Mouse (Mus musculus) liver, embryonic 11.5 days (tissue): ENCODE results near the gene Zfp518a. TPM values are rescaled to one million over a fixed set of nuclear protein-coding genes. Genes with fewer than 3 reads are reported as not detected.

Experiments used
- ATAC-seq: fragments of 200-750 bp; cut with Nextera tagmentation; replicated peaks from 2 replicates; pipeline ENCODE4 v1.8.0; 2017; ENCODE audit warnings: moderate number of reproducible peaks, mild to moderate bottlenecking, moderate TSS enrichment, moderate library complexity; ENCODE audit not compliant: low FRiP score
- DNase-seq: peaks from one replicate; pipeline ENCODE4 v3.0.0-alpha.2; 2017; ENCODE audit warnings: low spot score
- H3K27ac ChIP-seq: fragments of 300-500 bp; sonication (generic); 2 replicates; pipeline ENCODE4 v1.5.1; 2014; ENCODE audit warnings: mild to moderate bottlenecking, low read depth, low read length, control low read depth
- H3K27me3 ChIP-seq: fragments of 300-500 bp; sonication (generic); replicated peaks from 2 replicates; pipeline ENCODE4 v1.6.1; 2014; ENCODE audit warnings: low read length, mixed read lengths; ENCODE audit not compliant: control insufficient read depth, insufficient read depth
- H3K36me3 ChIP-seq: fragments of 300-500 bp; sonication (generic); 2 replicates; pipeline ENCODE4 v1.6.1; 2014; ENCODE audit warnings: mild to moderate bottlenecking, low read length, moderate library complexity, mixed read lengths; ENCODE audit not compliant: control insufficient read depth, insufficient read depth
- H3K4me1 ChIP-seq: fragments of 300-500 bp; sonication (generic); replicated peaks from 2 replicates; pipeline ENCODE4 v1.6.1; 2014; ENCODE audit warnings: low read length, mixed read lengths; ENCODE audit not compliant: control insufficient read depth, insufficient read depth
- H3K4me2 ChIP-seq: fragments of 300-500 bp; sonication (generic); 2 replicates; pipeline ENCODE4 v1.6.1; 2014; ENCODE audit warnings: mild to moderate bottlenecking, control low read depth, moderate library complexity
- H3K4me3 ChIP-seq: fragments of 300-500 bp; sonication (generic); 2 replicates; pipeline ENCODE4 v1.5.1; 2014; ENCODE audit warnings: low read depth, low read length, control low read depth
- H3K9ac ChIP-seq: fragments of 300-500 bp; sonication (generic); 2 replicates; pipeline ENCODE4 v1.6.1; 2014; ENCODE audit warnings: low read depth, low read length, control low read depth
- H3K9me3 ChIP-seq: fragments of 300-500 bp; sonication (generic); 2 replicates; pipeline ENCODE4 v1.6.1; 2016; ENCODE audit warnings: low read length, inconsistent platforms, mixed read lengths; ENCODE audit not compliant: control insufficient read depth
- WGBS: fragments of 180-500 bp; shearing (Covaris S2); extraction: QIAGEN DNeasy Blood & Tissue Kit; methylation state at CpG from one replicate; pipeline ENCODE4 v1.1.7; 2014; 5-methylcytosine and 5-hydroxymethylcytosine counted together
- polyA plus RNA-seq: library from polyadenylated mRNA; unstranded; fragments of >200 nt; fragmentation: Nextera tagmentation; extraction: Ambion mirVana; gene quantifications from 2 replicates; pipeline ENCODE4 v1.2.1, GENCODE M21; 2014

Zfp518a gene
- polyA plus RNA-seq, result 13.7 and 14.8 TPM in 2 replicates

DNA sequence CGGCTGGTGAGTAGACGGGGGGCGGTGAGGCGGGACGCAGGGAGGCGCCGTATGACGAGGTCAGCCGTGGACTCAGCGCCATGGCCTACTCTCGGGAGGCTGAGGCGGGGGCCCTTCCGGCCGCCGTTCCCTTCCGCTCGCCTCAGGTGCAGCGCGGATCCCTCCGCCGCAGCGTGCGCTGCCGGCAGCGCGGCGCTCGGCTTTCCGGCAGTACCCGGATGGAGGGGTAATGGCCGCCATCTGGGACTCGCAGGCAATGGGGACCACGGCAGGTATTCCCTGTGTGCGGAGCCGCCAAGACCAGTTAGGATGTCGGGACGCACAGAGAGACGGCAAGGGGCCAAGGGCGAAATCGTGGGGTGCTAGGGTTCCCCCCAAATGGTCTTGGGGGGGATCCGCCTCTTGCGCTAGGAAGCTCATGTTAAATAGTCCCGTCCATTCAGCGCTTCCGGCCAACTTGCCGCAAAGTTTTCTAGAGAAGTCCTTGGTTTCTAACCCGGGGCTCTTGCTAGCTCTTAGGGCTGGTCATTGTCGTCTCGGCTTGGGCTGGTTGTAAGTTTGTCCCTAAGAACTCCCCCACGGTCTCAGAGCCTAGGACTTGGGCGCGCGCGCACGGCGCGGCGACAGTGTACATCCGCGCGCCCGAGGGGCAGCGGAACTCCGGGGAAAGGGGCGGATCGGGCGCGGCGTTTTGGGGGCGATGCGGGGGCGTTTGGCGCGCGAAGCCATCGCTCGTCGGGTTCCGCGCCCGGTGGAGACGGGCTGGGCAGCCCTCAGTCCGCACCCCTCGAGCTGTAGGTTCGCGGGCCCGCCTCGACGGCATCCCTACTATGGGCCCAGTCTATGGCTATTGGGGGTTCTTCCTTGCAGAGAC is at the start of gene Zfp518a:
TSS of gene Zfp518a (plus strand) at position 187 of the 874 bp plus-strand sequence.
- ATAC-seq, result peak; percentile 86
- WGBS, result under 1% methylated on average over 87 of the region's 89 CpGs

DNA sequence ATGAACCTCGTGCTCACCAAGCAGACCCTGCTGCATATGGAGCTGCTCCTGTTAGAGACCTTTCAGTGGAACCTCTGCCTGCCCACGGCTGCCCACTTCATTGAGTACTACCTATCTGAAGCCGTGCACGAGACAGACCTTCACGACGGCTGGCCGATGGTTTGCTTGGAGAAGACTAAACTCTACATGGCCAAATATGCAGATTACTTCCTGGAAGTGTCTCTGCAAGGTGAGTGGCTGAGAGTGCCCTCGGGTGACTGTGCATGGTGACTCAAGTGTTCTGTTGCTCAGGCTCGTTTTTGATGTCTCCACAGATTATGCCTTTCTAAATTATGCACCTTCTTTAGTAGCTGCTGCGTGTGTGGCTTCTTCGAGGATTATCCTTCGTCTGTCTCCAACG is 49.8 kb upstream of the Zfp518a start:
- H3K4me1 ChIP-seq, result no peaks in the 10 kb centered on the region; the same call in 1 of the 2 replicates
- H3K36me3 ChIP-seq, result peaks cover 26% of the 10 kb centered on the region
- no peak overlapping the region for H3K27ac ChIP-seq
- H3K4me2 ChIP-seq, result no peak overlapping the region
- H3K9me3 ChIP-seq, result no peaks in the 10 kb centered on the region
- 91% methylated on average over 13 of the region's 13 CpGs for WGBS
- H3K9ac ChIP-seq, result no peak overlapping the region
- H3K27me3 ChIP-seq, result no peaks in the 10 kb centered on the region
- DNase-seq (no peak), ATAC-seq (no peak)
- no peak overlapping the region for H3K4me3 ChIP-seq

More for the DNA sequence above, at the start of gene Zfp518a:
- peak within 1 kb of the TSS; percentile 92 for H3K27ac ChIP-seq
- H3K9me3 ChIP-seq, result peaks cover 6% of the 10 kb centered on the region; the same call in 1 of the 2 replicates
- DNase-seq, result peak; percentile 95
- no peaks in the 10 kb centered on the region for H3K4me1 ChIP-seq
- H3K4me2 ChIP-seq, result peak within 1 kb of the TSS; percentile 76
- H3K36me3 ChIP-seq, result no peaks in the 10 kb centered on the region
- peak within 1 kb of the TSS; percentile 88 for H3K9ac ChIP-seq
- peak within 1 kb of the TSS; percentile 84 for H3K4me3 ChIP-seq
- 0 out of 2 replicates have a peak, but pooled peaks cover 4% of the 10 kb centered on the region for H3K27me3 ChIP-seq

GRCm38 (mm10) chr19:40849391-40849790 is 45.1 kb upstream of the Zfp518a start:
- Histone ChIP-seq H3K4me2 (no peak overlapping the region), H3K9ac (no peak overlapping the region), H3K27ac (no peak overlapping the region), H3K27me3 (no peaks in the 10 kb centered on the region), H3K4me3 (no peak overlapping the region), H3K36me3 (peaks cover 22% of the 10 kb centered on the region), H3K9me3 (no peaks in the 10 kb centered on the region), H3K4me1 (no peaks in the 10 kb centered on the region)
- ATAC-seq (no peak), DNase-seq (no peak)
- 83% methylated on average over 12 of the region's 12 CpGs for WGBS

GRCm38 (mm10) chr19:40859555-40859954 is 35.0 kb upstream of the Zfp518a start:
- WGBS, result 50% methylated on average over 4 of the region's 4 CpGs
- H3K4me3 ChIP-seq, result no peak overlapping the region
- no peaks in the 10 kb centered on the region for H3K36me3 ChIP-seq
- H3K4me2 ChIP-seq, result no peak overlapping the region
- H3K4me1 ChIP-seq, result no peaks in the 10 kb centered on the region
- DNase-seq (no peak), ATAC-seq (no peak)
- H3K27ac ChIP-seq, result no peak overlapping the region
- H3K27me3 ChIP-seq, result no peaks in the 10 kb centered on the region
- no peak overlapping the region for H3K9ac ChIP-seq
- H3K9me3 ChIP-seq, result no peaks in the 10 kb centered on the region

GRCm38 (mm10) chr19:40868284-40868683 is 26.2 kb upstream of the Zfp518a start:
- H3K4me2 ChIP-seq, result no peak overlapping the region
- WGBS, result 29% methylated on average over 5 of the region's 5 CpGs
- no peaks in the 10 kb centered on the region for H3K27me3 ChIP-seq
- DNase-seq (no peak), ATAC-seq (no peak)
- H3K27ac ChIP-seq, result no peak overlapping the region
- 0 out of 2 replicates have a peak, but pooled peaks cover 6% of the 10 kb centered on the region for H3K4me1 ChIP-seq
- no peaks in the 10 kb centered on the region for H3K36me3 ChIP-seq
- H3K9ac ChIP-seq, result no peak overlapping the region
- H3K4me3 ChIP-seq, result no peak overlapping the region
- H3K9me3 ChIP-seq, result no peaks in the 10 kb centered on the region

DNA sequence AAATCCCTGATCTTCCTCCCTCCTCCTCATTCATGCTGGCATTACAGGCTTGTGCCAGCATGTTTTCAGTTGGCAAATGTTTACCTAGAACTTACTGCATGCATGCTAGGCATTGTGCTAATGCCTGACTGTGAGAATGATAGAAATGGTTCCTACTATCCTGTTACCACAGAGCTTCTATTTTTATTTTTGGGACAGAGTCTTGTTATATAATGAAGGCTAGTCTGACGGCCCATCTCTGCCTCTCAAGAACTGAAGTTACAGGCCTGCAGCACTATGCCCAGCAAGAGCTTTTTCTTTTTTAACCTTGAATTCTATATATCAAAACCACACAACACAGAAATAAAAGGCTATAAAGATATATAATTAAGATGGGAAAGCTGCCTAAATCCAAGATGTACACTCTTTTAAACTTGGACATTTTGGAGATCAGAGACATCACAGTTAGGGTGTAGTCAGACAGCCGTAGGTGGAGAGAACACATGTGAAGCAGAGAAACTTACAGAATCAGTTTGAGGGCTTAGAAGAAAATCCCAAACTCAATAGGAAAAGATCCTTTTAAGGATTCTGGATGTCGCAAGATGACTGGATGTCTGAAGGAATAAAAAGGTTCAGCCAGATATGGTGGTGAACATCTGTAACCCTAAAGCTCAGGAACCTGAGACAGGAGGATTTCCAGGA is 24.9 kb upstream of the Zfp518a start:
- Histone ChIP-seq H3K4me3 (no peak overlapping the region), H3K27ac (no peak overlapping the region), H3K4me1 (0 out of 2 replicates have a peak, but pooled peaks cover 6% of the 10 kb centered on the region), H3K9me3 (no peaks in the 10 kb centered on the region), H3K9ac (no peak overlapping the region), H3K4me2 (no peak overlapping the region), H3K36me3 (no peaks in the 10 kb centered on the region), H3K27me3 (peaks cover 2% of the 10 kb centered on the region)
- WGBS, result 88% methylated on average over 3 of the region's 3 CpGs
- no peak for ATAC-seq
- DNase-seq, result no peak

DNA sequence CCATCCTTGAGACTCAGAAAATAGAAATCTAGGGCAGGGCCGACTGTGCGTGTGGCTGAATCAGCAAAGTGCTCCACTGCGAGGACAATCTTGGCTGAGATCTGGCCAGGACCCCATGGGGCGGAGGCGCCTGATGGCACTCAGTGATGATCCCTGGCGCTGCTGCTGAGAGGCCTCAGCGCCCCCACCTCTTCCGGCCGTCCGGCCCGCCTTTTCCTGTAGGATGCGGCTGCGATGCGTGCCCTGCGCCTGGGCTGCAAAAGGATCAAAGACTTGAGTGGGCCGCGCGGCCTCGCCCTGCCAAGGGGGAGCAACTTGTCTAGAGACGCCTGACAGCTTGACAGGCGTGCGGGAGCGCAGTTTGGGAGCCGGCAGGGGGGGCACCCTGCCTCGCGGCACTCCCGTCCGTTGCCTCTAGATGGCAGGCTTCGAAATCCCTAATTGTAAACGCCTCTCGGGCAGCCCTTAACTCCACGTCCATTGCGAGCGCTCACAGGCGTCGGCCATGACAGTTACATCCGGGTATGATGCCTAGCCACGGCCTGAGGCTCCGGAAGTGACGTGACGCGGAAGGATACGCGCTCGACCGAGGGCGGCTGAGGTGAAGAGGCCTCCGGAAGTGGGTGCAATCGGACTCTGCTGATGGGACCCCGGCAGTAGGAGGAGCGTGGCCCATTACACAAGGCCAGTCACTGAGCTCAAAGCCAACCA is 21.4 kb upstream of the Zfp518a start:
- Histone ChIP-seq H3K9me3 (no peaks in the 10 kb centered on the region), H3K27ac (peak overlapping the region; percentile 41), H3K4me3 (peak overlapping the region; percentile 52), H3K4me2 (peak overlapping the region; percentile 69), H3K4me1 (0 out of 2 replicates have a peak, but pooled peaks cover 5% of the 10 kb centered on the region), H3K27me3 (peaks cover 12% of the 10 kb centered on the region), H3K9ac (peak overlapping the region; percentile 55), H3K36me3 (no peaks in the 10 kb centered on the region)
- WGBS, result 1% methylated on average over 51 of the region's 51 CpGs
- peak; percentile 91 for DNase-seq
- peak; percentile 94 for ATAC-seq

DNA sequence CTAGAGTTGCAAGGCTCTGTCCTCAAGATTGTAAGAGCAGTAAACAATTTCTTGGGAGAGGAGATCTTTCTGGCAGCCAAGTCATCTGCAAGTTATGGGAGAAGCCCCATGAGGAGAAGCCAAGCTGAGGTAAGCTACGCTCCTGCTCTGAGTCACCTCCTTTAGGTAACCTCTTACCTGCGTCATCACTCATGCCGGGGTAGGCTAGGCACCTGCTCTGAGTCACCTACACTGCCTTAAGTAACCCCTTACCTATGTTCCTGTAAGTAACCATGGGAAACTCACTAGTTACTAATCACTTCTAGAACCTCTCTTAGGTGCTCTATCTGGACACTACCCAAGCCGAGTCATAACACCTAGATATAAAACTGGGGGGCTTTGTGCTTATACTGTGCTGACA is 12.8 kb upstream of the Zfp518a start:
- no peak for ATAC-seq

More for the DNA sequence above, 12.8 kb upstream of the Zfp518a start:
- no peak overlapping the region for H3K9ac ChIP-seq
- no peak overlapping the region for H3K27ac ChIP-seq
- no peaks in the 10 kb centered on the region for H3K36me3 ChIP-seq
- H3K4me2 ChIP-seq, result no peak overlapping the region
- peaks cover 23% of the 10 kb centered on the region for H3K27me3 ChIP-seq
- WGBS, result 75% methylated on average over 4 of the region's 4 CpGs
- no peak overlapping the region for H3K4me3 ChIP-seq
- H3K4me1 ChIP-seq, result no peaks in the 10 kb centered on the region
- no peak for DNase-seq
- H3K9me3 ChIP-seq, result no peaks in the 10 kb centered on the region
